Mouse (Mus musculus): ENCODE data around the gene Mrpl14.
A peak's percentile ranks its signal among the peaks of the same experiment; 100 is the strongest.

Mrpl14 gene

GRCm38 (mm10) chr17:45686093-45686619, at the start of gene Mrpl14:
TSS of gene Mrpl14 (plus strand) at chr17:45686322.
- DNase-seq (ENCODE audit: low spot score), result peak; percentile 54

DNA sequence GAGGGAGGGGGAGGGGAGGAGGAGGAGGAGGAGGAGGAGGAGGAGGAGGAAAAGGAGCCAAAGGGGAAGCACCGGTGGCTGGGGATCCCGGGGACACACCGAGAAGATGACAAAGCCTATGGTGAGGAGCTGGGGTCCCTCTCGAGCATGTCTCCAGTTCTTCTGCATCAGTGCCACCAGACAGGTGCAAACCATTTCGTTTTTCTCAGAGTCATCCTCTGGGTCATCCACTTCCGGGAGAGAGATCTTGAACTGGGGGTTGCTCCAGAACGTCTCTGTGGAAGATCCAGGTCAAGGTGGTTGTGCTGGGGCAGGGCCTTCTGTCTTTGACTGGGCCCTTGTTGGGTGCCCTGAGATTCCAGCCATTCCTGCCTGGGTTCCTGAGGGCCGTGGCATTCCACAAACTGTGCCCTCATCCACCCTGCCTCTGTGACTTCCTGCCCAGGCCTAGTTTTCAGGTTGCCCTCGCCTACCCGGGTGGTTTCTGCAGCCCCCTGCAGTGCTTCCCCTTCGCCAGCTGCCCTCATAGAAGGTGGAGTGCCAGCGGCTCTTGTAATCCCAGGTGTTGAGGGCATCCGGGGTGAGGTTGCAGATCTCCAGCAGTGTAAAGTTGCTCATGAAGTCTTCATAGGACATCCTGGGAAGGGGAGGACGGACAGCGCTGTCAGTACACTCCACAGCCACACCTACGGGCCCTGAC, 47.4 kb upstream of the Mrpl14 start:
- no peak for DNase-seq (ENCODE audit: low spot score)

- no peak for DNase-seq (ENCODE audit: low spot score)
These were observed 44.1 kb upstream of the Mrpl14 start for GRCm38 (mm10) chr17:45641981-45642380.

GRCm38 (mm10) chr17:45642701-45643100, 43.4 kb upstream of the Mrpl14 start:
- DNase-seq (ENCODE audit: low spot score), result peak; percentile 43

GRCm38 (mm10) chr17:45644185-45644584, 41.9 kb upstream of the Mrpl14 start:
- no peak for DNase-seq (ENCODE audit: low spot score)

GRCm38 (mm10) chr17:45653233-45653632, 32.9 kb upstream of the Mrpl14 start:
- DNase-seq (ENCODE audit: low spot score), result no peak

DNA sequence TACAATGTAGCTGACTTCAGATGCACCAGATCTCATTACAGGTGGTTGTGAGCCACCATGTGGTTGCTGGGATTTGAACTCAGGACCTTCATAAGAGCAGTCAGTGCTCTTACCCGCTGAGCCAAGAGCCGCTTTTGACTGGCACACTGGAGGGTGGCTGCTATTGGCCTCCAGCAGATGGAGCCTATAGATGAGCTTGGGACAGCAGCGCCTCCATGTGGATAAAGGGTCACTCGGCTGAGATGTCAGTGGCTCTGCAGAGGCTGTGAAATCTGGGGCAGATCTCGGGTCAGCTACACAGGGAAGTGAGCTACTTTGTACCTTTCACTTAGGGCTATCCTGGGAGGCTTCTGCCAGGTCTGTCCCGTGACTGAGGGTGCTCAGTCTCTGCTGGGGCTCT, 30.3 kb upstream of the Mrpl14 start:
- no peak for DNase-seq (ENCODE audit: low spot score)

- no peak for DNase-seq (ENCODE audit: low spot score)
These were observed 26.9 kb upstream of the Mrpl14 start, which contains the start of gene Capn11 for GRCm38 (mm10) chr17:45659225-45659624. TSS of gene Capn11 (minus strand) at chr17:45659325.

- DNase-seq (ENCODE audit: low spot score), result peak; percentile 54
These were observed 22.8 kb upstream of the Mrpl14 start for GRCm38 (mm10) chr17:45663106-45663919.

- no peak for DNase-seq (ENCODE audit: low spot score)
These were observed 21.5 kb upstream of the Mrpl14 start for GRCm38 (mm10) chr17:45664608-45665007.

DNA sequence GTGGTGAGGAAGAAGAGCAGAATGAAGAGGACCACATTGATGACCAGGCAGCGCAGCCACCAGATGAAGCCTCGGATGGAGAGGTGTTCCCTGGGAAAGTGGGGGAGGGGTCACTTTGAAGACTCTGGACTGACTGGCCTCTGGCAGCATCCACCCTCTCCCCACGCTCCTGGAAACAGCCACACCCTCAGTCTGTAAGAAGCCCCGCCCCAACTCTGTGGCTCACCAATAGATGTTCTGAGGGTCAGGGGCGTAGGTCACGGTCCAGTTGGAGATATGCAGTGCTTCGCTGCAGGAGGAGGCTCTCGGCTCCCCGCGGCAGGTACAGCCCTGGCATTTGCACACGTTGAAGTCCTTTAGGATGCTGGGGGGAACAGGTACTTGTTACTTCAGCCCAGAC, 20.0 kb upstream of the Mrpl14 start:
- no peak for DNase-seq (ENCODE audit: low spot score)

GRCm38 (mm10) chr17:45667481-45667880, 18.6 kb upstream of the Mrpl14 start:
- DNase-seq (ENCODE audit: low spot score), result no peak

DNA sequence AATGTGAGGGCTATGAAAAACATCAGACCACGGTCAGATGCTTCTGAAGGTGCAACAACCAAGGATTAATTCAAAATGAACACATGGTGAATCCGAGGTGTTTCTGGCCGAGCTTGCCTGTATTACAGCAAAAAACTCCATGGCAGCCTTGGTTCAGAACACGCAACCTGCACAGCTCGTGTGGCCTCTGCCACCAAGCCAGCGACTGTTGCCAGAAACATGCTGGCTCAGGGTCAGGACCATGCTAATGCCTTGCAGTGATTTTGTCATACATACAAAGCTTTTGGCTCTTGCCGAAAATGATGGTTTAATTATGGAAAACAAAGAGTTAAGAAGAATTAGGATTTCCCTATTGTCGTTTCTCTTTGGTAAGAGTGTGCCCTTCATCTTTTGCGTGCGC, 18.1 kb upstream of the Mrpl14 start:
- DNase-seq (ENCODE audit: low spot score), result no peak

DNA sequence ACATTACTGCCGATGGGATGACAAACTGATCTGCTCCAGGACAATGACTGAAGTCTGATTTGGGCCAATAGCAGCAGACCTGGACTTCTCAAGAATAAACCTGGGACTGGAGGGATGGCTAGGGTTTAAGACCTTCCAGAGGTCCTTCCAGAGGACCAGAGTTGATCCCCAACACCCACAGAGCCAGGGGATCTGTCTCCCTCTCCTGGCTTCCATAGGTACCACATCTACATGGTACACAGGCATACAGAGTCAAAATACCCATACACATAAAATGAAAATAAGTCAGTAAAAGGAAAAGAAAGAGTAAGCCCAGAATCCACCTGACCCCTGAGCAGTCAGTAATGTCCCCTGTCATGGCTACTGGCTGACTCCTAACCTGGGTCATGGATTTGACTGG, 14.3 kb upstream of the Mrpl14 start:
- no peak for DNase-seq (ENCODE audit: low spot score)

DNA sequence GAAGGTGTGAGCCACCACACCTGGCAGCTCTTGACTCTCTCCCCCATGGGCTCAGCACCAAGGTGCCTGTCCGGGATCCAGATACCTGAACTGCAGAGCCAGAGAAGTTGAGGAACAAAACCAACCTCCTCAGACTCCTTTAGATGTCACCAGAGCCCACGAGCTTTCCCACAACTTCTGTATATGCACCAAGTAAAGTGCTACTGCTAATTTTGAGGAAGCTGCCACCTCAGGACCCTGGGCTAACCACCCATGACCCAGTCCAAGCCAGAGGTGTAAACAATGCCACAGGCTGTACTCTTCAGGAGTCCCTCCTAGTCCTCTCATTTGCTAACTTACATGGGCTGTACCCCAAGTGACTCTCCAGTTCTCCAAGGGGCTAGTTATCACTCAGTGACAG, 13.5 kb upstream of the Mrpl14 start:
- no peak for DNase-seq (ENCODE audit: low spot score)

GRCm38 (mm10) chr17:45678106-45678505, 8.0 kb upstream of the Mrpl14 start:
- no peak for DNase-seq (ENCODE audit: low spot score)

DNA sequence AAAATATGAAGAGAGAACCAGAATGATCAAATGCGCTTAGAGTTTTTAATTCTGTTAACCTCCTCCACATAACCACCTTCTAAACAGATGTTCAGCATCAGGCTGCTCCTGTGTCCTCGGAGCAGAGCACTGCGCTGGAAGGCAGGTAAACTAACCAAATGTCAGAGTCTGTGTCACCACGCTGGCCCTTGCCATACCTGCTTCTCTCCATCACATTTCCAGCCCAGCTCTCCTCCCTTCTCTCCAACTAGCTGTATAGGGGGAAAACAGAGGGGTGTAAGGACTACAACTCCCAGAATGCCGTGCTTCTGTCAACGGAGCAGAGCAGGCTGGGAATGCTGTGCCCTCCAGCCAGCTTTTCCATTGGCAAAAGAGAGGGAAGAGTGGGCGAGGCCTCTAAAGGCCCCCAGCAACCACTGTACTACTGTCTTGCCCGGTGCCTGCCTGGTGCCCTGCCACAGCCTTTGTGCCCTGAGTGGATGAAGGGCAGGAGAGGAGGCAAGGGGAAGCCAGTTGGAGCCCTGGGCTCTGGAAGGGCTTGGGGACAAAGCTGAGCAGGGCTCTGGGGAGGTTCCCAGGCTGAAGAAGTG, 5.6 kb upstream of the Mrpl14 start:
- DNase-seq (ENCODE audit: low spot score), result peak; percentile 31

DNA sequence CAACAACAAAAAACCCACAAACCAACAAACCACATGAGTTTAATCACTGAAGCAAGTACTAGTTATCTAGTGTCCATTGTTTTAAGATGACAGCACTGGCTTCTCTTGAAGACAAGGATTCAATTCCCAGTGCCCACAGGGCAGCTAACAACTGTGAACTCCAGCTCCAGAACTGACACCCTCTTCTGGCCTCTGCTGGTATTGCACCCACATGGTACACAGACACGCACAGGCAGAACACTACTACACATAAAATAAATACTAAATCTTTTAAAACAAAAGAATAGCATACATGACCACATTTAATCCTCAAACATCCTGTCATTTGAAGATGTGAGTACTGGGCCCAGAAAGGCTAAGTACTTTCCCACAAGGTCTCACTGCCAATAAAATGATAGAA, 4.5 kb upstream of the Mrpl14 start:
- no peak for DNase-seq (ENCODE audit: low spot score)

- DNase-seq (ENCODE audit: low spot score), result no peak
These were observed 3.3 kb upstream of the Mrpl14 start for GRCm38 (mm10) chr17:45682843-45683242.

- DNase-seq (ENCODE audit: low spot score), result no peak
These were observed 1.4 kb upstream of the Mrpl14 start for GRCm38 (mm10) chr17:45684667-45685131.

DNA sequence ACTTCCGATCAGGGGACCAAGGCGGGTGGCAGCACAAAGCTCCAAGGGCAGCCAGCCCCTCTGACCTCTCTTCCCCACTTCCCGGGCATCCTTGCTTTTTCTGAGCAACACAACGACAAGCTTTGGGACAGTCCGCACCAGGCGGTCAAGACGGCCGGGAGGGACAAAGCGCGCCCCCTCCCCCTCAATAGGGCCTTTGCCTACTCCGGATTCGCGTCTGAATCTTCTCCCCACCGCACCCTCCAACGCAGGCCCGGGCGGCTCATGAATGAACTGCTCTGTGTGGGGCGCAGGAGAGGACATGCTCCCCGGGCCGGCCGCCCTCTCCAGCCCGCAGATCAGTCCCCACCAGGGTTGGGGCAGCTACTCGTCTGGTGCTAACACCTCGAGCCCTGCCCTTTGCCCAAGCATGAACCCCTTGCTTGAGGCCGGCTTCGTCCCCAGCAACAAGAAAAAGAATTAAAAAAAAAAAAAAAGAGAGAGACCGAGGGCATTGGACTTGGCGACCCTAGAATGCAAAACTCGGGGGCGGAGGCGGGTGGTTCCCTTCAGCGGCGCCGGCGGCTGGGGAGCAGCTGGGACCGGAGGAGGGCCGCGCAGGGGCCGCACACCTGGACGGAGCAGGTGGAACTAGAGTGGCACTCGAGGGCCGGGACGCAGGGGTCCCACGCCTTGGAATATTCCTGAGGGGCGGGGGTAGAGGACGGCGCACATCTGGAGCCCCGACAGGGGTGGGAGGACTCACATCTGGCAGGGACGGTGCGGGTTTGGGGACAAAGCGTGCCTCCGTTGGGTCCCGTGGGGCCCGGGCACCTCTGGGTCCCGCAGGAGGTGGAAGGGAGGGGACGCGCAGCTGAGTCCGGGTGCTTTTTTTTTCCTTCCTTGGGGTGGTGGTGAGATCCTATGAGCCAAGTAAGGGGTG, 690 bp upstream of the Mrpl14 start:
- no peak for DNase-seq (ENCODE audit: low spot score)

DNA sequence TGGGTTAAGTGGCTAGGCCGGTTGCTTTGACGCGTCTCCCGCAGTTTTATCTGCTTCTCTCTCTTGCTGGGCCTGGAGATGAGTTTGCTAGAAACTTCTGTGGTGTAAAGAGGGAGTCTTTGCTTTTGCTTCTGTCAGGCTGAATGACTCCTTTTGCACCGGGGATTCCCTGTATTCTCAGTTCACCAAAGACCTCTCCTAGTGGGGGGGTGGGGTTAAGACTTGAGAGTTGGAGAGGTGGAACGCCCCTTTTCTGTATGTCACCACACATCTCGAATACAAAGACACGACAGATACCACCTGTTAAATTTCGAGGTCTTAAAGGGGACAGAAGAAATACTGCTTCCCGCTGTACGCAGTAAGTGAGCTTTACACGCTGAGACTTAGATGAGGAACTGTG, 594 bp downstream of the Mrpl14 start, which contains the start of gene Tmem63b:
Gene Tmem63b, minus strand, starts transcription at position 190 of the 400 bp plus-strand sequence.
- DNase-seq (ENCODE audit: low spot score), result no peak

Measured in layer of hippocampus, adult 9-10 months (tissue).